Mouse (Mus musculus) C2C12 (cell line): Measurements from ENCODE around the gene Coq4. TPM values are rescaled to one million over a fixed set of nuclear protein-coding genes. Genes with fewer than 3 reads are reported as not detected.

Source experiments
- H3K27me3 ChIP-seq: one replicate; pipeline ENCODE4 v1.6.1; 2011; ENCODE audit not compliant: control insufficient read depth, insufficient read depth, insufficient read length
- H3K36me3 ChIP-seq: one replicate; pipeline ENCODE4 v1.6.1; 2011; ENCODE audit not compliant: control insufficient read depth, insufficient read depth
- H3K4me3 ChIP-seq: one replicate; pipeline ENCODE4 v1.5.1; 2011; ENCODE audit warnings: mild to moderate bottlenecking, control low read depth; ENCODE audit not compliant: poor library complexity, insufficient read depth, severe bottlenecking
- H3K79me2 ChIP-seq: one replicate; pipeline ENCODE4 v1.6.1; 2011; ENCODE audit not compliant: control insufficient read depth, insufficient read depth
- H3K79me3 ChIP-seq: one replicate; pipeline ENCODE4 v1.6.1; 2011; ENCODE audit warnings: low read depth, control low read depth
- H3ac ChIP-seq: one replicate; pipeline ENCODE3; 2011; ENCODE audit warnings: low read depth; ENCODE audit not compliant: control insufficient read depth, insufficient read length
- CEBPB ChIP-seq: IDR thresholded peaks from one replicate; pipeline ENCODE4 v1.6.1; 2011; ENCODE audit warnings: low read depth, mild to moderate bottlenecking, control low read depth, moderate library complexity
- CTCF ChIP-seq: IDR thresholded peaks from one replicate; pipeline ENCODE4 v1.5.1; 2011; ENCODE audit not compliant: control insufficient read depth, insufficient read depth, insufficient read length
- FOSL1 ChIP-seq: IDR thresholded peaks from one replicate; pipeline ENCODE4 v1.8.0; 2011; ENCODE audit warnings: mild to moderate bottlenecking, low read length; ENCODE audit not compliant: poor library complexity, insufficient read depth, severe bottlenecking
- MAX ChIP-seq: IDR thresholded peaks from one replicate; pipeline ENCODE4 v1.6.1; 2011; ENCODE audit warnings: mild to moderate bottlenecking, control low read depth
- MYOD1 ChIP-seq: IDR thresholded peaks from one replicate; pipeline ENCODE4 v1.6.1; 2011; ENCODE audit warnings: low read depth; ENCODE audit not compliant: control insufficient read depth, insufficient read length
- MYOG ChIP-seq: IDR thresholded peaks from one replicate; pipeline ENCODE4 v1.6.1; 2011; ENCODE audit not compliant: control insufficient read depth, insufficient read length; ENCODE audit errors: extremely low read depth
- USF1 ChIP-seq: IDR thresholded peaks from one replicate; pipeline ENCODE4 v1.6.1; 2011; ENCODE audit warnings: low read depth, mild to moderate bottlenecking, control low read depth, moderate library complexity
- polyA plus RNA-seq: library from polyadenylated mRNA; unstranded; fragments of >200 nt; fragmentation: generic; extraction: Trizol; gene quantifications from one replicate; pipeline ENCODE4 v1.2.1, GENCODE M21; 2012; ENCODE audit warnings: missing spikeins

The Coq4 gene
- polyA plus RNA-seq, 1 experiment: 21.2 TPM

DNA sequence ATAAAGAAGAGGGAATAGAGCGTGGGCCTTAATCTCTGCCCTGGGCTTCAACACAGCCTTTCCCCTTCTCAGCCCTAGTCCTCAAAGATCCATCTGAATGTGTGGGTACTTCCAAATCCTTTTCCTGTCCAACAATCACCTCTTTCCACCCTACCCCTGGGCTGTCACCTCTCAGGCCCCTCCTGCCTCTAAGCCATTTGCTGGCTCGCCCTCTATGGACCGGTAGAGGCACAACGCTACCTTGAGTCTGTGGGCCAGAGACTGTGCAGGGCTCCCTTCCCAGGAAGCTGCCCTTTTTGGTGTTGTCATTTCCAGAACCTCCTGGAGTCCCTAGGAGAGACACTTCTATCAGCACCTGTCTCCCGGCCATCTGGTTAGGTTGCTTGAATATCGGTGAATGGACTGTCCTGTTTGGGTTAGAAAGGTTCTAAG, 16.1 kb downstream of the Coq4 start:
- no peaks in the 10 kb centered on the region for H3K79me3 ChIP-seq
- TF ChIP-seq USF1 (no peak), MYOG (no peak), MYOD1 (no peak), CTCF (no peak), CEBPB (no peak), MAX (no peak), FOSL1 (no peak)
- H3ac ChIP-seq: no peak overlapping the region
- no peaks in the 10 kb centered on the region for H3K79me2 ChIP-seq
- H3K27me3 ChIP-seq: peaks cover 4% of the 10 kb centered on the region
- peaks cover 6% of the 10 kb centered on the region for H3K36me3 ChIP-seq
- H3K4me3 ChIP-seq: peak overlapping the region; percentile 56

DNA sequence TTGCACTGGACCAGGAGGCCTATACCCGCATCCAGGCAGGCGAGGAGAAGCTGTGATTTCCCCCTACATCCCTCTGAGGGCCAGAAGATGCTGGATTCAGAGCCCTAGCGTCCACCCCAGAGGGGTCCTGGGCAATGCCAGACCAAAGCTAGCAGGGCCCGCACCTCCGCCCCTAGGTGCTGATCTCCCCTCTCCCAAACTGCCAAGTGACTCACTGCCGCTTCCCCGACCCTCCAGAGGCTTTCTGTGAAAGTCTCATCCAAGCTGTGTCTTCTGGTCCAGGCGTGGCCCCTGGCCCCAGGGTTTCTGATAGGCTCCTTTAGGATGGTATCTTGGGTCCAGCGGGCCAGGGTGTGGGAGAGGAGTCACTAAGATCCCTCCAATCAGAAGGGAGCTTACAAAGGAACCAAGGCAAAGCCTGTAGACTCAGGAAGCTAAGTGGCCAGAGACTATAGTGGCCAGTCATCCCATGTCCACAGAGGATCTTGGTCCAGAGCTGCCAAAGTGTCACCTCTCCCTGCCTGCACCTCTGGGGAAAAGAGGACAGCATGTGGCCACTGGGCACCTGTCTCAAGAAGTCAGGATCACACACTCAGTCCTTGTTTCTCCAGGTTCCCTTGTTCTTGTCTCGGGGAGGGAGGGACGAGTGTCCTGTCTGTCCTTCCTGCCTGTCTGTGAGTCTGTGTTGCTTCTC, 28.5 kb downstream of the Coq4 start:
- Histone ChIP-seq H3K27me3 (no peaks in the 10 kb centered on the region), H3K36me3 (peaks cover 19% of the 10 kb centered on the region), H3K79me2 (no peaks in the 10 kb centered on the region), H3K4me3 (no peak overlapping the region), H3ac (no peak overlapping the region), H3K79me3 (no peaks in the 10 kb centered on the region)
- TF ChIP-seq CEBPB: no peak
- no peak for TF ChIP-seq MYOG
- no peak for TF ChIP-seq USF1
- TF ChIP-seq CTCF: no peak
- no peak for TF ChIP-seq FOSL1
- TF ChIP-seq MAX: no peak
- no peak for TF ChIP-seq MYOD1

DNA sequence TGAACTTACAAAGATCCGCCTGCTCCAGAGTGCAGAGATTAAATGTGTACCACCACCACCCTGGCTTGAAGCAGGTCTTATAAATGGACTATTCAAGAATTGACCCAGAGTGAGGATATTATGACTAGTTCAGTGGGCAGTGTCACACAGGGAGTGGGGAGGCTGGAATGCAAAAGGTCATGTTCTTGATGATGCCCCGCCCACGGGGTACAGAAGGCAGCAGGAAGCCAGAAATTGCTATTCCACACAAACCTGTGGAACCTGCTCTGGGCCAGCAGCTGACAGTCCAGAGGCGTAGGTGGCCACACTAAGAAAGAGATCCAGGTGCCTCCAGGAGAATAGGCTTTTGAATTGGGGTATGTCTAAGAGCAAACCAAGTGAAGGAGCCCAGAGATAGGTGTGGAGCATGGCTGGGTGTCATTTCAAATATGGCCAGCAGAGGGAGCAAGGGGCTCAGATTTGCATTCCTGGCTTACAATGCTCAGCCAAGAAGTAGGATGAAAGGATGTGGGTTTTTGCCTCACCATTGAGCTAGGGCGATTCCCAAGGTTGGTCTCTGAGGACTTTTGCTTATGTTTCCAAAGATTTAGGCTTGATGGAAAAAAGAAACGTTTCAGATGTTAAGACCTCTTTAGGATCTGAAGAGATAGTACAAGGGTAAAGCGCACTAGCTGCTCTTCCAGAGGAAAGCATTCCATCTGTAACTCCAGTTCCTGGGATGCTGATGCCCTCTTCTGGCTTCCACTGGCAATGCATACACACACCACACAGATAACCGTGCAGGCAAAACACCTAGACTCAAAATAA, 30.3 kb downstream of the Coq4 start:
- Histone ChIP-seq H3K27me3 (no peaks in the 10 kb centered on the region), H3K79me3 (no peaks in the 10 kb centered on the region), H3K4me3 (no peak overlapping the region), H3ac (no peak overlapping the region), H3K36me3 (peaks cover 8% of the 10 kb centered on the region), H3K79me2 (no peaks in the 10 kb centered on the region)
- TF ChIP-seq FOSL1: no peak
- TF ChIP-seq CTCF: peak; percentile 72
- no peak for TF ChIP-seq CEBPB
- no peak for TF ChIP-seq MYOG
- no peak for TF ChIP-seq MYOD1
- no peak for TF ChIP-seq USF1
- TF ChIP-seq MAX: peak; percentile 10

DNA sequence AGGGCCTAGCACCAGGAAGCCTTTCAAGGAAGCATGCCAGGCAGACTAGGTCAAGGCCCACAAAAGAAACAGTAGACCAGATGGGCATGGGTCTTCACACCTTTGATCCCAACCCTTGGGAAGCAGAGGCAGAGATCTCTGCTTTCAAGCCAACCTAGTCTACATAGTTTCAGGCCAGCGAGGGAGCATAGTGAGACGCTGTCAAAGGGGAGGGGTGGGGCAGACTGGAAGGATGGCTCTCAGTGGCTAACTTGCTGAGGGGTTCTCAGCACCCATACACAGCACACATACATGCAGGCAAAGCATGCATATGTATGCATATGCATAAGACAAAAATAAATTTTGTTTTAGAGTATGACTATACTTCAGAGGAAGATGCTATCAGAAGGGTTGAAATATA, 32.1 kb downstream of the Coq4 start:
- no peaks in the 10 kb centered on the region for H3K36me3 ChIP-seq
- no peak overlapping the region for H3ac ChIP-seq
- H3K4me3 ChIP-seq: no peak overlapping the region
- no peaks in the 10 kb centered on the region for H3K79me2 ChIP-seq
- no peaks in the 10 kb centered on the region for H3K27me3 ChIP-seq
- no peaks in the 10 kb centered on the region for H3K79me3 ChIP-seq
- TF ChIP-seq MAX: no peak
- no peak for TF ChIP-seq CEBPB
- TF ChIP-seq MYOG: no peak
- no peak for TF ChIP-seq CTCF
- TF ChIP-seq FOSL1: no peak
- no peak for TF ChIP-seq MYOD1
- no peak for TF ChIP-seq USF1

DNA sequence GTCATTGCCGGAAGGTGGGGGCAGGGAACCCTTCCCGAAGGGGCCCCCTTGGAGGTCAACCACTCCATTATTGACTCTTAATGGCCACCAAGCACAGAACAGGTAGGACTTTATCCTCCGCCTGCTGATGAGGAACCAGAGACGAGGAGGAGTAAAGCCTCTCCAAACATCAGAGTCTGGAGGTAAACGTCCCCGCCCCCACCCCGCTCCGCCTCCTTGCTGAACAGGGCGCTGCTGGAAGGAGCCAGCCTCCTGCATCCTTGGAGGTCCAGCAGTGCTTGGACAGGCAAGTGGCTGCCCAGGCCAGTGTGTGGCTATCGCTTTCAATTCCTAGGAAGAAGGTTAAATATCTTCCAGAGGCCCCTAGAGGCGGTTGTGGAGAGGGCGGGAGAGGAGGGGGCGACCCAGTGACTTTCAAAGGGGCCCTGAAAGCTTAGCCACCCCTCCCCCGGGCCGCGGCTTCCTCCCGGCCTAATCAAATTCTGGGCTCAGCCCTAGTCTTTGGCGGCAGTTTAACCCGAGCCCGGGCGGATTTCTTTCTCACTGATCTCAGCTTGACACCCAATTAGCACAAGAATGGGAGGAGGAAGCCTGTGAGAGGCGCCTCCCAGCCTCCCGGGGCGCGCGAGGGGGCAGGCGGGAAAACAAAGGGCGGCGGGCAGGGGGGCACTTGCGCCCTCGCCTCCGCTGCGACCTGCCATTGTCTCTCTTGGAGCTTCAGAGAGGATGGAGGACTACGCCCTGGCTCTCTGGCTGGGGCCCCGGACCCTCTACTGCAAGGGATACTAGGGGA, 32.9 kb downstream of the Coq4 start, which contains the start of gene Urm1:
Urm1 (plus strand) TSS at position 51 of the 793 bp plus-strand sequence.
- Histone ChIP-seq H3K36me3 (no peaks in the 10 kb centered on the region), H3K79me2 (no peaks in the 10 kb centered on the region), H3ac (peak within 1 kb of the TSS; percentile 67), H3K27me3 (no peaks in the 10 kb centered on the region), H3K4me3 (no peak within 1 kb of the TSS), H3K79me3 (no peaks in the 10 kb centered on the region)
- TF ChIP-seq CEBPB (no peak), CTCF (no peak), MYOD1 (no peak), USF1 (no peak), FOSL1 (no peak), MYOG (no peak), MAX (no peak)
